Mouse (Mus musculus): ENCODE measurements at regions not wholly inside any gene's neighbourhood (a gene's known extent, or its start where the extent isn't known, plus 50 kb on each side); places are given as distances from the start of the nearest gene placed in this dataset.

DNA sequence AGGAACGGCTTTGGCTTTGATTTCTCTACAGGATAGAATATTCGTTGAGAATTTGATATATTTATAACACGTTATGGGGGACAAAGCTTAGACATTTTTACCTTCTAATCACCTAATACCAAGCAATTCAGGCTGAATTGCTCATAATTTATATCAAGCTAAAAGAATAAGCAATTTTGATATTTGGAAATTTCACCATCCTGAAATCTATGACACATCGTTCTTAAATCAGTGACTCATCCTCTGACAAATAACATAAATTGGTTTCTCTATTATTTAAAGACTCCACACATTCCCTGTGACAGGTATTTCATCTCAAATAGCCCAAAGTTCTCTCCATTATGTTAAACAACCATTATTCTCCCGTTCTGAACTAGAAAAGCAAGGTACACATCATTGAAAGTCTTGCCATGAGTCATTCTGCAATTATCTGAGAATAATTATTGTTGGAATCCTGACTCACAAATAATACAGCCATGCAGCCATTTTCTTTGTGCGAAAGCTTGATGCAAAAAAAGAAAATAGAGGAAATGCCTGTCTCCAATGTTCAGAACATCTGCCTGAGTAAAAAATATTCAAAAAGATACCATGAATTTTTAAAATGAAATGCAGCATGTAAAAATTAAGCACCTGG is 182.3 kb upstream of the BC052040 start:
- TF ChIP-seq EP300 (IDR thresholded peaks at IDR 0.05; ENCODE audit: insufficient read depth, low read depth, low read length) (no peak), POLR2A (IDR thresholded peaks at IDR 0.05; ENCODE audit: insufficient read depth, low read depth, low read length) (no peak)

All from heart, adult 2 months (tissue).